Mouse (Mus musculus) liver, embryonic 14.5 days (tissue): ENCODE results near the gene Dscam. TPM values are rescaled to one million over a fixed set of nuclear protein-coding genes. Genes with fewer than 3 reads are reported as not detected.

Experiments
- ATAC-seq: fragments of 200-750 bp; cut with Nextera tagmentation; 2 replicates; pipeline ENCODE4 v1.8.0; 2017; ENCODE audit warnings: moderate number of reproducible peaks, mild to moderate bottlenecking, moderate library complexity; ENCODE audit not compliant: insufficient read depth
- DNase-seq, 3 experiments: peaks; one replicate each; pipeline ENCODE4 v3.0.0-alpha.2; 2012 to 2013; ENCODE audit warnings: low read depth in 3 of 3, low spot score in 3 of 3
- H3K27ac ChIP-seq: fragments of 300-500 bp; sonication (generic); 2 replicates; pipeline ENCODE4 v1.5.1; 2014; ENCODE audit warnings: moderate library complexity, mild to moderate bottlenecking, control low read depth, inconsistent platforms
- H3K27me3 ChIP-seq: fragments of 300-500 bp; sonication (generic); 2 replicates; pipeline ENCODE4 v1.6.1; 2014; ENCODE audit warnings: mild to moderate bottlenecking, low read length, moderate library complexity; ENCODE audit not compliant: control insufficient read depth, insufficient read depth
- H3K36me3 ChIP-seq: fragments of 300-500 bp; sonication (generic); replicated peaks from 2 replicates; pipeline ENCODE4 v1.6.1; 2014; ENCODE audit warnings: low read depth; ENCODE audit not compliant: control insufficient read depth, insufficient read depth
- H3K4me1 ChIP-seq, 2 experiments: fragments of 200-500 bp in 1 of 2; fragments of 300-500 bp in 1 of 2; sonication (generic) in 1 of 2; replicated peaks; 2 replicates each; pipeline ENCODE4 v1.6.1; 2012 to 2014; ENCODE audit warnings: antibody characterized with exemption in 1 of 2, inconsistent platforms in 1 of 2, low read length in 1 of 2; ENCODE audit not compliant: control insufficient read depth in 2 of 2, insufficient read depth in 2 of 2
- H3K4me2 ChIP-seq: fragments of 300-500 bp; sonication (generic); 2 replicates; pipeline ENCODE4 v1.6.1; 2014; ENCODE audit warnings: low read depth, mild to moderate bottlenecking, control low read depth, moderate library complexity
- H3K4me3 ChIP-seq, 2 experiments: fragments of 200-500 bp in 1 of 2; fragments of 300-500 bp in 1 of 2; sonication (generic) in 1 of 2; 2 replicates each; pipeline ENCODE4 v1.5.1; 2012 to 2014; ENCODE audit warnings: low read depth in 2 of 2, low read length in 2 of 2, mild to moderate bottlenecking in 2 of 2, control low read depth in 1 of 2, inconsistent platforms in 1 of 2, moderate library complexity in 1 of 2; ENCODE audit not compliant: insufficient read depth in 1 of 2
- H3K9ac ChIP-seq: fragments of 300-500 bp; sonication (generic); replicated peaks from 2 replicates; pipeline ENCODE4 v1.6.1; 2014; ENCODE audit warnings: mild to moderate bottlenecking, control low read depth, moderate library complexity
- H3K9me3 ChIP-seq: fragments of 300-500 bp; sonication (generic); 2 replicates; pipeline ENCODE4 v1.6.1; 2016; ENCODE audit warnings: low read length, mixed read lengths; ENCODE audit not compliant: control insufficient read depth
- CTCF ChIP-seq: IDR thresholded peaks from 2 replicates; pipeline ENCODE4 v1.5.1; 2016; ENCODE audit warnings: antibody characterized with exemption, low read depth, control low read depth
- EP300 ChIP-seq: IDR thresholded peaks from 2 replicates; pipeline ENCODE4 v1.6.1; 2016; ENCODE audit warnings: antibody characterized with exemption, low read depth
- WGBS: fragments of 180-500 bp; shearing (Covaris S2); extraction: QIAGEN DNeasy Blood & Tissue Kit; methylation state at CpG from one replicate; pipeline ENCODE4 v1.1.7; 2014; ENCODE audit not compliant: insufficient replicate concordance; 5-methylcytosine and 5-hydroxymethylcytosine counted together
- polyA plus RNA-seq, 2 experiments: library from polyadenylated mRNA; depleted of rRNA in 1 of 2; stranded (reverse) in 1 of 2; unstranded in 1 of 2; fragments of >200 nt; fragmentation: Nextera tagmentation in 1 of 2; extraction: Ambion mirVana in 1 of 2; gene quantifications; 2 replicates each; pipeline versions ENCODE4 v1.2.1 to v1.2.3; 2012 to 2014

Dscam gene
- polyA plus RNA-seq, 2 experiments: not detected

DNA sequence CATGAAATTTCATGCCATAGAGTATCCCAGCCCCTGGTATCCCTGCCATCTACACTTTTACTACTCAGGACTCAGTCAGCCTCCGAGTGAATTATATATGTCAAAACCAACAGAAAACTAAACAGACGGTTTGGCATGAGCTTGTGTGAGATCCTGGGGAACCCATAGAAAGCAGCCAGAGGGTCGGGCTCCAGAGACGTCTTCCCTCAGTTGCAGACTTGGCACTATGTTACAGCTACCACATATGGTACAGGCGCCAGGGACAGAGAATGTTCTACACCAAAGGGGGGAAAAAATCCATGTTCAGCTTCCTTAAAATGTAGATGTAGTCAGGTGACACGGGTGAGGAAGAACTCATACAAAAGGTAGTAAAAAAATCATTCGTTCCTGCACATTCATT is 109.2 kb downstream of the Dscam start:
- H3K4me1 ChIP-seq: no peaks in the 10 kb centered on the region
- no peak overlapping the region for H3K4me2 ChIP-seq
- 53% methylated on average over 7 of the region's 7 CpGs for WGBS
- H3K9ac ChIP-seq: no peak overlapping the region
- no peak overlapping the region for H3K27ac ChIP-seq
- H3K27me3 ChIP-seq: no peaks in the 10 kb centered on the region
- no peak for DNase-seq
- no peaks in the 10 kb centered on the region for H3K36me3 ChIP-seq
- no peaks in the 10 kb centered on the region for H3K9me3 ChIP-seq
- no peak overlapping the region for H3K4me3 ChIP-seq
- ATAC-seq: no peak
- TF ChIP-seq EP300 (no peak), CTCF (no peak)

DNA sequence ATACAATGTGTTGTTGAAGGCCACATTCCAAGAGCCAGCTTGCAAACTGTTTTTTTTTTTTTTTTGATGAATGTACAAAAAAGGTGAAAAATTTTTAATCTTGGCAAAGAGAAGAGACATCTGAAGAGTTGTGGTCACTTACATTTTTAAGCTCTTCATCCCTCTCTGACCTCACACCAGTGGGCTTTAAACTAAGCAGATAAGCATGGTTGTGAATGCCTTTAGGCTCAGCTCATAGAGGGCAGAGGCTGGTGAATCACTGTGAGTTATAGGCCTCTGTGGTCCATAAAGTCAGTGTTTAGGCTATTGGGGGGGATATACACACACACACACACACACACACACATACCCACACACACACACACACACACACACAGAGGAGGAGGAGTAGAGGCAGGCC is 109.8 kb downstream of the Dscam start:
- Histone ChIP-seq H3K9ac (no peak overlapping the region), H3K9me3 (no peaks in the 10 kb centered on the region), H3K4me2 (no peak overlapping the region), H3K27ac (no peak overlapping the region), H3K4me1 (no peaks in the 10 kb centered on the region), H3K4me3 (no peak overlapping the region), H3K36me3 (no peaks in the 10 kb centered on the region), H3K27me3 (no peaks in the 10 kb centered on the region)
- no peak for ATAC-seq
- TF ChIP-seq EP300 (no peak), CTCF (no peak)
- DNase-seq: no peak

DNA sequence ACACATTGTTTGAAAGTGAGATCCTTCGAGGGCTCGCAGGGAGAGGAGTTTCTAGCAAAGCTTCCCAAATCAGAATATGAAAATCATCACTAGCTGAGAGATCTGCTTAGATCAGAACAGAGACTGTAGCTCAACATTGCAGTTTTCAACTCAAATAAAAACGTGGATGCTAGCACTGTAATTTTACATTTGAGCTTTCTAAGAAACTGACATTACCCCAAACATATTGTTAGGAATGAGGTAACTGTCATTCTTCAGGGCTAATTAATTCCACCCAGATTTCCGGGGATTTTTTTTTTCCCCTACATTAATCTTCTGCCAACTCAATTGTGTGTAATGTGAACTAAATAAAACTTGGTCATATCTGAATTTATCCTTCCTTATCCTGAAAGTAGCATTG is 110.3 kb downstream of the Dscam start:
- no peaks in the 10 kb centered on the region for H3K27me3 ChIP-seq
- H3K9ac ChIP-seq: no peak overlapping the region
- 41% methylated on average over 4 of the region's 4 CpGs for WGBS
- no peaks in the 10 kb centered on the region for H3K4me1 ChIP-seq
- no peaks in the 10 kb centered on the region for H3K9me3 ChIP-seq
- ATAC-seq: no peak
- H3K4me2 ChIP-seq: no peak overlapping the region
- no peak overlapping the region for H3K27ac ChIP-seq
- H3K4me3 ChIP-seq: no peak overlapping the region
- TF ChIP-seq EP300 (no peak), CTCF (no peak)
- DNase-seq: no peak
- H3K36me3 ChIP-seq: no peaks in the 10 kb centered on the region

DNA sequence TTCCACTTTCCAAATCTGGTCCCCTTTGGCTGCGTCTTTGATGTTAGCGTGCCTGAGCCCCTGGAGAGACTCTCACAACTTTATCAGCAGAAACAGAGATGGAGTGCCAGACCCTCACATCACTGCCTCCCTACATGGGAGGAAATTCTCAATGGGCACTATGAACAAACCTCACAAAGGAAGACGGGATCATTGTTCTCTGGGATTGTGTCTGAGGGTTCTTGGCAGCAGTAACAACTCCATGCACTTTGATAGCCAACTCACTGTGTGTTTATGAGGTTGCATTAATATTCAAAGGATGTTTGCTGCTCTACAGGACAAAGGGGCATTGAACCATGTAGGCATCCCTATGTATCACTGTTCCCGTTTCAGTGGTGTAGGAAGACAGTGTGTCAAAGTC is 135.3 kb downstream of the Dscam start:
- no peak for DNase-seq
- no peak for TF ChIP-seq CTCF
- no peak for TF ChIP-seq EP300
- Histone ChIP-seq H3K4me1 (no peaks in the 10 kb centered on the region), H3K27ac (no peak overlapping the region), H3K9ac (no peak overlapping the region), H3K4me2 (no peak overlapping the region), H3K27me3 (no peaks in the 10 kb centered on the region), H3K4me3 (no peak overlapping the region), H3K36me3 (no peaks in the 10 kb centered on the region), H3K9me3 (no peaks in the 10 kb centered on the region)
- WGBS: 53% methylated on average over 4 of the region's 4 CpGs
- ATAC-seq: no peak

DNA sequence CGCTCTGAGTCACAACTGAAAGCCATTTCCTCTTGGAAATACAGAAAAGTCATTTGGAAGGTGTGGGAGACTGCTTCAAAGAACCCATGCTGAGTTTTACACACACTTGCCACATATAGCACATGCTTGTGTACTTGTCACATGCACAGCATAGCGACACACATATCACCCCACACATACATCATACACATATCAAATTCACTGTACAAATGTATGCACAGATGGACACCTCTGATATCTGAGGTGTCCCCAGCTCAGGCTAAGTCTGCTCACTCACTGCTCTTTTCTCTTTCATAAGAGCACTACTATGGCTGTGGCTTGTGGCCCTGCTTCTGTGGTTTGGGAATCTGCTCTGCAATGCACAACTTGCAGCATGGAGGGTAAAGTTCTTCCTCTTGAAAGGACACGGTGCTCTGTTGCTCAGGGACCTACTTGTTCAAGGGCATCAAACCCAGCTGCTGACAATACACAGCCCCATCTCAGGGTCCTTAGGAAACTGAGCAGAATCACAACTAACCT is 137.0 kb downstream of the Dscam start:
- Histone ChIP-seq H3K27me3 (no peaks in the 10 kb centered on the region), H3K9ac (no peak overlapping the region), H3K4me2 (no peak overlapping the region), H3K36me3 (no peaks in the 10 kb centered on the region), H3K4me3 (no peak overlapping the region), H3K4me1 (no peaks in the 10 kb centered on the region), H3K9me3 (no peaks in the 10 kb centered on the region), H3K27ac (no peak overlapping the region)
- no peak for TF ChIP-seq CTCF
- peak; percentile 58 for ATAC-seq
- 53% methylated on average over 3 of the region's 3 CpGs for WGBS
- DNase-seq: no peak

DNA sequence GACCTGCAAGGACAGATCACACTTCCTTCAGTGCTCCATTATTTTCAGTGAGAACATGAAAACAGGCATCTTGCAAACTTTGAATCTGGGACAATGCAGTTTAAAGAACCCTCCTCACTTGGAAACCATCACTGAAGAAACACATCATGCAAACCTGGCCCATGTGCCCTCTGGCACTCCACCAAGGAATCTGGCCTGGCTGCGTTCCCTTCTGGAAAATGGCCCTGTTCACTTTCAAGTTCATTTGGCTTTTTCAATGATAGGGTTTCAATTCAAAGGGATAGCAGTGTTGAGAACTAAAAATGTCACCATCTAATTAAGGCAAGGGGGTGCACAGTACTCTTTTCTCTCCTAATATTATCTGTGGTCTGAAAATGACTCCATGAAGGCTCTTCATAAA is 142.9 kb downstream of the Dscam start:
- 72% methylated on average over 1 of the region's 1 CpGs for WGBS
- no peaks in the 10 kb centered on the region for H3K9me3 ChIP-seq
- H3K27me3 ChIP-seq: no peaks in the 10 kb centered on the region
- H3K27ac ChIP-seq: no peak overlapping the region
- no peaks in the 10 kb centered on the region for H3K4me1 ChIP-seq
- ATAC-seq (no peak), DNase-seq (no peak)
- H3K4me2 ChIP-seq: no peak overlapping the region
- H3K36me3 ChIP-seq: no peaks in the 10 kb centered on the region
- no peak for TF ChIP-seq EP300
- TF ChIP-seq CTCF: no peak
- no peak overlapping the region for H3K4me3 ChIP-seq
- no peak overlapping the region for H3K9ac ChIP-seq
